Mouse (Mus musculus): ENCODE measurements at regions not wholly inside any gene's neighbourhood (a gene's known extent, or its start where the extent isn't known, plus 50 kb on each side); places are given as distances from the start of the nearest gene placed in this dataset.

GRCm38 (mm10) chr3:104713836-104714631, 66.8 kb upstream of the Ppm1j start:
- TF ChIP-seq ZMIZ1 (IDR thresholded peaks at IDR 0.05; ENCODE audit: low read depth, low read length) (no peak), NELFE (IDR thresholded peaks at IDR 0.05; ENCODE audit: low read depth, low read length) (no peak), CTCF (conservative IDR thresholded peaks at IDR 0.05 in 1 of 2, IDR thresholded peaks at IDR 0.05 in 1 of 2; ENCODE audit: low read depth in 2 of 2, low read length in 2 of 2) (peak; percentile 89 to 94), POLR2A (IDR thresholded peaks at IDR 0.05; ENCODE audit: low read depth, low read length) (no peak), ETS1 (conservative IDR thresholded peaks at IDR 0.05; ENCODE audit: low read depth, low read length) (no peak), E2F4 (IDR thresholded peaks at IDR 0.05; ENCODE audit: insufficient replicate concordance, low read depth, low read length) (no peak), USF1 (IDR thresholded peaks at IDR 0.05; ENCODE audit: low read depth, low read length) (no peak), SIN3A (IDR thresholded peaks at IDR 0.05; ENCODE audit: low read length) (no peak), CHD2 (IDR thresholded peaks at IDR 0.05; ENCODE audit: low read length) (no peak)

All from CH12.LX (cell line).